Mouse (Mus musculus) left cerebral cortex, adult 9 months (tissue): ENCODE data around the gene Mpzl2.

ENCODE experiments used
- DNase-seq, 2 experiments: peaks; one replicate each; pipeline ENCODE4 v3.0.0; 2022; ENCODE audit warnings: low spot score in 2 of 2

The Mpzl2 gene

DNA sequence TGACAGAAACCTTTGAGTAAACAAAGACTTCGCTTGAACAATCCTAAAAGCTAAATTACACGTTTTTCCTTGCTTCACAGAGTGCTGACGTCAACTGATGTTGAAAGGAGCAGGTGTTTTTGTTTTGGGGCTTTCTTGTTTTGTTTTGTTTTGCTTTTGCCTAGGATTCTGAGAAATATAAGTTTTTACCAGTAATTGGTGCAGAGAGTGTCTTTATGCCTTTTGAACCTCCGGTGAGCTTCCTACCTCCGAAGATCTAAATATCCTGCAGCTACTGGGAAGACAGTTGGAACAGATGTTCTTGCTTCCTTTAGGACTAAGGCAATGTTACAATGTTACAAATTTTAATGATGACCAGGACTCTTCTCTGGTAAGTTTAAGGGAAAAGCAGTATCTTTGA lies at the start of gene Mpzl2:
Gene Mpzl2, plus strand, starts transcription at position 301 of the 400 bp plus-strand sequence.
- DNase-seq: no peak

GRCm38 (mm10) chr9:44991821-44992220 lies 47.8 kb upstream of the Mpzl2 start:
- no peak for DNase-seq

DNA sequence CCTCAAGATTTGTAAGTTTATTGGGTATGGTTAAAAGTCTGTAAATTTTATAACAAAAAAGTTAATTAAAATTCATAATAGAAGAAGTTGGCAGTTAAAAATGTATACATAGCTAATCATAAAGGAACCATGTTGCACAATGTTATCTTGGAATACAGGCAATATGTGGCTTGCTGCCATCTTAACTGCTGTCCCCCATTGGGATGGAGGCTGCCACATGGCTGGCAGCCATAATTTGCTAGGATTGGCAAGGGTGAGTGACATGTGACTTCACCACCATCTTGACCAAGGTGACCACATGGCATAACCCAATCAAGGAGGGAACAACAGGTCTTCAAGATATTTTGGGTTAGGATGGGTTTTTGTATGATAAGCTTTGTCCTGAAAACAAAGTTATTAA lies 47.3 kb upstream of the Mpzl2 start:
- DNase-seq: no peak

- no peak for DNase-seq
Observed at GRCm38 (mm10) chr9:44993268-44993667, 46.3 kb upstream of the Mpzl2 start.

DNA sequence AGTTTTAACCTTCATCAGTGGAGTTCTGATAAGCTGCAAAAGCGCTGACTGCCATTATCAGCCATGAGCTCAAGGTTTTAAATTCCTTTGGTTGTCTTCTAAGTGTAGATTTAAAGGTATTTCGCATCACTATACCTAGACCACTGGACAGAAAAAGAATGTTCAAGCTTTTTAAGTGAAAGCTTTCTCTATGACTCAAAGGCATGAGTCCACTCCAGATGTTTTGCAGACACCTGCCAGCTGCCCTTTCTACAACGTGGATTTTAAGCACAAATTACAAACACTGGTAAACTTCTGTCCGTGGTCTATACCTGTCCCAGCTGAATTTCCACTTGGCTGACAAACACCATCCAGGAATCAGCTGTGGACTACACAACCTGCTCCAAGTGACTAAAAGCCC lies 44.6 kb upstream of the Mpzl2 start:
- DNase-seq: no peak

GRCm38 (mm10) chr9:44996590-44996989 lies 43.0 kb upstream of the Mpzl2 start:
- DNase-seq: no peak

- no peak for DNase-seq
Observed at GRCm38 (mm10) chr9:44998138-44998537, 41.5 kb upstream of the Mpzl2 start.

DNA sequence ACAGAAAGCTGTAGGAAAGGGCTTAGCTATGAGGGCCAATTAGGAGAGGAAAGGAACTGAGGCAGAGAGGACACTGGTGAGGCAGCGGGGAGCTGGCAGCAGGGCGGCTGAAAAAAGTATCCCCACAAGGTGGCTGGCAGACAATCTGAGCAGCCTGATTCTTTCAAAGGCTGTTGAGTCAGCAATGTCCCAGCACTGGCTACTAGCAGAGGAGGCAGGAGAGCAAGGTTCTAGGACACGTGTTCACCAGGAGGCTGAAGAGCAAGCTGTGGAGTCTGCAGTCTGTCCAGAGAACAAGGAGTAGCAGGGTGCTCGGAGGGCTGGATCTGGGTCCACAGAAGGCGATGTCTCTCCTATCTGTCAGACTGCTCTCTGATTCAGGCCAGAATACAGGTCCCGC lies 40.4 kb upstream of the Mpzl2 start:
- DNase-seq: peak in 1 of 2 experiments; percentile 6

DNA sequence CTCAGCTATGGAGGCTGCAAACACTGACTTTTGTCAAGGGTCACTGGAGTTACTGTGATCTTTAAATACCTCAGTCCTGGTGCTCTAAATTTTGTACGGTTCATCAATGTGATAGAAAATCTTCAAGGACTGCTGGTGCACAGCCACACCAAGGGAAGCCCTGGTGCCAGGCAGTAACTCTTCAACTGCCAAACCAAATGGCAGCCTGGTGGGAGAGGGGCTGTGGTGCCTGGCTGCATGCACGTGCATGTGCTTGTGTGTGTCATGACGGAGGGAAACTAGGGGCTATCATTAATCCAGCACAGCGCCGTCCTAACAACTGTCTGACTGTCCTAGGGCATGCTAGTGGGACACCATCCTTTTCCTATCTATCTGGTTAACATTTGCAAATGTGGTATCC lies 39.8 kb upstream of the Mpzl2 start:
- no peak for DNase-seq

DNA sequence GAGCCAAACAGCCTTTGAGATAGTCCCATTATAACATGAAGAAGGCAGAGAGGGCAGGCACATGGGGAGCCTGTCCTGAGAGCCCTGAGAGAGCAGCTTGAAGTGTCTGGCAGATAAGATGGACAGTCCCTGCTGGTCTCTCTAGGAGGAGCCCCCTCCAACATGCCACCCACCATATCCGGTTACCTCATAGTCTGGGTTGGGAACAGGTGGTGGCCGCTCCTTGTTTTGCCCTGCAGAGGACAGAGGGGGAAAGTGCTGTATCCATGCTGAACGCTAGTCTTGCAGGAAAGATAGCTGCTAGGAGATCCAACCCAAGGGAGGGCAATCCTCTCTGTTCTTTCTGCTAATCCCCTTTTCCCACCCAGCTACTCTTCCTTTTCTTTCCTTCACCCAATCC lies 39.4 kb upstream of the Mpzl2 start:
- no peak for DNase-seq

- DNase-seq: no peak
Observed at GRCm38 (mm10) chr9:45007404-45007803, 32.2 kb upstream of the Mpzl2 start.

DNA sequence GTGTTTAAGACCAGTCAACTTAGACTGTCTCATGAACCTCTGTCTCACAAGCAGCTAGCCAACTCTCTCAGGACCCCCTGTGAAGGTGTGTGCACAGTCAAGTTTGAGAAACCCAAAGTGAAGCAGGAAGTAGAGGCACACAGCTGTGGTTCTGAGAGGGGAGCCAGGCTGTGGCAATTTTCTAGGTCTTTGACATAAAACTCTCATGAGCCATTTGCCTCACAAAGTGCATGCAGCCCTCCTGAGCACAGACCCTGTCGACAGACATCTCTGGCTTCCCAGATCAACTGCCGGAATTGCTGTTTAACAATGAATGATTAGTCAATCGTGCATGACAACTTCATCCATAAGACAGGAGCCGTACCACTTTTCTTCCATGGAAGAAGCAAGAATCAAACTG lies 31.3 kb upstream of the Mpzl2 start:
- no peak for DNase-seq

GRCm38 (mm10) chr9:45009180-45010078 lies 30.2 kb upstream of the Mpzl2 start, which contains the start of gene Cd3e:
Cd3e (minus strand) TSS chr9:45009627.
- no peak for DNase-seq

DNA sequence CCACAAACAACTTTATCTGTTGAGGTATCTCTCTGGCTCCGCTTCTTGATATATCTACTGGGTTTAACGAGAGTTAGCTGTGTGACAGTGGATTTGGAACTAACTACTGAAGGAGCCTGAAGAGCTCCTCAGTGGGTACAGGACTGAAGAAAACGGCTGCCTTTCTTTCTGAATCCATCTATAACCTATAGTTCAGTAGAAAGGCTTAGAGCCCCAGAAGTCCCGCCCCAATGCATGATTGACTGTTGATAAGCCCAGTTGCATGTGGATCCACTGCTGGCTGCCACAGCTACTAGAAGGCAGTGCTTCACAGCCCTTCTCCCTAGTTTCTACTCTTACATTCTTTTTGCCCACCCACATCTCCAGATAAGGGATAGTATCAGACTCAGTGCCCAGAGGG lies 29.1 kb upstream of the Mpzl2 start:
- DNase-seq: no peak

- DNase-seq: no peak
Observed at GRCm38 (mm10) chr9:45011291-45011690, 28.3 kb upstream of the Mpzl2 start.

GRCm38 (mm10) chr9:45014879-45015278 lies 24.7 kb upstream of the Mpzl2 start:
- no peak for DNase-seq

DNA sequence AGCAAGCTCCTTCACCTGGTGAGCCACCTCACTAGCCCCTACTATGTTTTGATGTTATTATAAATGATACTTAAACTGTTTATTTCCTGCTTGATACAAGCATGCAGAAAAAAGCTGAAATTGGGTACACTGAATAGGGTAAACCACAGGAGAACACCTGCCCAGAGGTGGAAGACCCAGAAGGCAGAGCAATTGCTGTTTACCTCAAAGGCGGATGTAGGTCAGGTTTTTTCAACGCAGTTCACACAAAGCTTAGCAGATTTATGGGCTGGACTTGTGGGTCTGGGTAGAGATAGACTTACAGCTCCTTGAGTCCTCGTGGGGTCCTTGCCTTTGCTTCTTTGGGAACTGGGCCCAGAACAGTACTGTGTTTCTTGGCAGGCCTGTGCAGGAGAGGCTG lies 23.8 kb upstream of the Mpzl2 start:
- no peak for DNase-seq

DNA sequence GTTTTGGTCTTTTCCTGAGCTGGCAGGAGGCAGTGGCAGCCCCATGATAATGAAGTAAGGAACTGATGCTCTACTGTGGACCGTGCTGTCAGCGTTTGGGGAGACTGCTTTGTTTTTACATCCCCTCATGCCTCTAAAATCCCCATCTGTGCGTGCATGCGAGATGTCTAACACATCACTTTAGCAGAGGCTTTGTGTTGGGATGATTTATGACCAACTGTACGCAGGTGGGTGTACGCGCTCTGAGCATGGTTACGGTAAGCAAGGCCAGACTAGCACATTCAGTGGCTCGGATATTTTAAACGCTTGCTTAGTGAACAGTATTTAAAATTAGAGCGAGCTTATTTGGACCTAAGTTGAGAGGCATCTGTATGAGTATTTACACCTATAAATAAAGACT lies 21.6 kb upstream of the Mpzl2 start:
- peak in 1 of 2 experiments; percentile 24 for DNase-seq

DNA sequence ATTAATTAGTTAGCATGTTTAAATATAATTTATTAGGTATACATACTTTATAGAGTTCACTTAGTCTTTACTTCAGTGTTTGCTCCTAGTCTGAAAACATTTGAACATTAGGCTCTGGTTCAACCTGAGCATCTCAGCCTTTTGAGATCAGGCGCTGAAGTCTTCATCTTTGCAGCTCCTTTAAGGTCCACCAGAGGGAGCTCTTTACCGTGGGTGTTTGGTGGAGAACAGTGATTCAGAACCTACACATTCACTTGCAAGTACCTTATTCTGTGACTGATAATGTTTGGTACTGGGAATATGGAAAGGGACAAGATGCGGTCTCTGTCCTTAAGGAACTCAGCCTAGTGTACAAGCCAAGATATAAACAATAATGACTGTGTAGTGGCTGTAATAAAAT lies 16.8 kb upstream of the Mpzl2 start:
- DNase-seq: peak in 1 of 2 experiments; percentile 67

DNA sequence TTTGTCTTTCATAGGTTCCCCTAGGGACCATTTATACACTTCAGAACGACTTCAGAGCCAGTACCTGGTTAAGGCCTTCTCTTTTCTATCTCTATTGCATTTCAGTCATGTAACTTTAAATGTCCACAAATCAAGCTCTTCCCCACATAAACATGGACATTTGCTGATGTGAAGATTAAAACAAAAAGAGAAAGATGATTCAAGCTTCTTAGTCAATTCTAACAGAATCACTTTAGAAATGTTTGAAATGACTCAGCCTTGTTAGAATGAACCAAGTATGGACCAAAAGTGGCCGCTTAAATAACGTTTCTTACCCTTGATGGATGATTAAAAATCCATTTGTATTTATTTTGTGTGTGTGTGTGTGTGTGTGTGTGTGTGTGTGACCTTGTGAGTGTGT lies 16.0 kb upstream of the Mpzl2 start:
- DNase-seq: no peak

DNA sequence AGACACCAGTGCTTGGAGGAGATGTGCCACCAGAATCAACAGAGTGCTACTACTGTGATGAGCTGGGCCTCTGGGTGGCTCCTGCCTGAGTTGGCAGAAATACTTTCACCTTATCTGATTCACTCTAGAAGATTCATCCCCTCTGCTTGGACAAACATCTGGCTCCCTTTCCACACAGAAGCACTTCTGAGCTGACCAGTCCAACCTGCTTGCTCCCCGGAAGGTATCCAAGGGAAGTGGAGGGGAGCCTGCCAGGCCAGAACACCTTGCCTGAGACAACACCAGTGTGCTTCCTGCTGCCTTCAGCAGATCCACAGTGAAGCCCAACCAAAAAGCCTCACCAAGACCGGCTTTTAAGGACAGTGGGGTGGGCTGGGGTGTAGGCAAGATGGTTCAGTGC lies 15.4 kb upstream of the Mpzl2 start:
- no peak for DNase-seq

DNA sequence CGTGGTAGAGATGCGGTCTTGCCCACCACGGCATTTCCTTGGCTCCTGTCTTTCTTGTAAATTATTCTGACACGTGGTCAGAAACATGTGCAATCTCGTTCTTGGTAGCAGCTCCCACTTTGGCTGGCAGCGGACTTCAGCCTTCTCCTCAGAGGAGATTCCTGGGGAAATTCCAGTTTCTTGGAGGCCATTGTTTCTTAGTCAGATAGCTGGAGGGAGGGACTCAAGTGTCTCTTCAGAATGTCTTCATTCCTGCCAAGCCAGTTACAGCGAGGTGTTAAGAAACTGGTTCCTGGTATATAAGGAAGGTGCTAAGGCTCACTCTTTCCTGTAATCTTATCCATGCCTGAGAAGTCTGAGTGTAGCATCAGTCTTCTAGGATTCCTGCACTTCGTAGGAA lies 12.2 kb upstream of the Mpzl2 start:
- no peak for DNase-seq

DNA sequence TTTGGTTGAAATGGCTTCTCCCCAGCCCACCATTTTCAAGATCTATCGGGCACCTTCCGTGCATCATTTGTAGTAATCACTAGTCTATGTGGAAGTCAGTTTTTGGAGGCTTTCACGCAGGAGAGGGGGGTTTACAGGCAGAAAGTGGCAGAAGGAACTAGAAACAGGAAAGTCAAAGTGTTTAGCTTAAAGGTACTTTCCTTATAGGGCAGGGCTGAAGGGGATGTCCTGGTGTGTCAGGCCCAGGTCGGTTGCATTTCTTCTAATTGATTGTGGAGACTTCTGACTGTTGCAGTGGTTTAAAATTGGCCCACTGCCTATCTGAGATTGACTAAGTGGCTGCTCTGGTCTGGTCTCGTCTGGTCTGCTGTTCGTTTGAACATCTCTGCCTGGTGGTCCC lies 9.3 kb upstream of the Mpzl2 start:
- DNase-seq: no peak

DNA sequence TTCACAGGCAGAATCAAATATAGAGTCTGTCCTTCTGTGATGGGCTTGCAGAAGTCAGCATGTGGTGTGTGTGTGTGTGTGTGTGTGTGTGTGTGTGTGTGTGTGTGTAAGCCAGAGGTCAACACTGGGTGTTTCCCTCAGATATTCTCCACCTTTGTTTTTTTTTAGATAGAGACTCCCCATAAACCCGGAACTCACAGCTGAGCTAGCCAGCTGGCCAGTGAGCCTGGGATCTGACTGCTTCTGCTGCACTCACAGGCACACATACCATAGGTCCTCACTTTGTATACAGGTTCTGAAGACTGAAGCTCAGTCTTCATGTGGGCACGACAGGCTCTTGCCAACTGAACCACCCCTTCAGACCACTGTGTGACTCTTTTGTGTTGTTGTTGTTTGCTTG lies 7.3 kb upstream of the Mpzl2 start:
- no peak for DNase-seq
